Mouse (Mus musculus) lung, postnatal 14 days (tissue): ENCODE measurements at regions not wholly inside any gene's neighbourhood (a gene's known extent, or its start where the extent isn't known, plus 50 kb on each side); places are given as distances from the start of the nearest gene placed in this dataset.

Experiments
- DNase-seq: peaks from one replicate; pipeline ENCODE4 v3.0.0; 2021

DNA sequence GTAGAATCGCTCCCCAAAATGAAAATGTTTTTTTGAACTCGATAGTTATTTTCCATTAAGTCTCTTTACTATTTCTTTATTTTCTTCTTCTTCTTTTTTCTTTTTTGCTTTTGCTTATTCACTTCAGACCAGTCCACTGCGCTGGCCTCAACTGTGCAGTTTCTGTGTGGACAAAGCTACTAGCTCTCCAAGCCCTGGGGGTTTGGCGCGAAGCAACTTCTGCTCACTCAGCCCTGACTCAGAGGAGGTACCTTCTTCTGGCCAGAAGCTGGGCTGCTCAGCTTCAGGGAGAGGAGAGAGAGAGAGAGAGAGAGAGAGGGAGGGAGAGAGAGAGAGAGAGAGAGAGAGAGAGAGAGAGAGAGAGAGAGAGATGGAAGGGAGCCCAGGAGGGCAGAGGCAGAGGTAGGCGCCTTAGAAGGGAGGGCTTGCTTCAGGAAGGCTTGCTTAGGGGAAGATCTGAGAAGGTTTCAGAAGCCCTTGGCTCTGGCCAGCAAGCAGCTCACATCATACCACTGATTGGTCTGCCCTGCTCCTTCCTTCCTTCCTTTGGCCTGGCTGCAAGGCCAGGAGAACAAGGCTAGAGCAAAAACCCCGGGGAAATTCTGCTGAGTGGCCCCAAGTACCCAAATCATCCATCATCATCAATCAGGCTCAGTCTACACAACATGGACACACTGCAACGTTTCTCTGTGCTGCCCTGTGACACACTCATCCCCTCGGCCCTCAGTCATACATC is 160.5 kb upstream of the Sox9 start:
- peak; percentile 2 for DNase-seq

DNA sequence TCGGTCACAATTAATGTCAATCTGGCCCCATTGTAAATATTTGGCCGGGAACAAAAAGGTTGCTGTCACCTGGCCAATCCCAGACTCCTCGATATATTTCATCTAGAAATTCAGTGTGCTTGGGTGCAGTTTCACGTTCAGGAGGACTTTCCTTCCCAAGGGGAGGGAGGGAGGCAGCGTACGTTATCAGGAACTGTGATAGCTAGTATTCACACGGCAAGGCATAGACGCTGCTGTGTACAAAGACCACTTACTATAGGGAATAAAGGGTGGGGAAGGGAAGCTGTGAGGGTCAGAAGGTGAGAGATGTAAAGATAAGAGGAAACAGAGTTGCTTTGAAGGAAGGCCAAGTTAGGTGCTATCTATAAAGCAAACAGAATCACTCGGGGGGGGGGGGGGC is 132.7 kb upstream of the Sox9 start:
- no peak for DNase-seq

DNA sequence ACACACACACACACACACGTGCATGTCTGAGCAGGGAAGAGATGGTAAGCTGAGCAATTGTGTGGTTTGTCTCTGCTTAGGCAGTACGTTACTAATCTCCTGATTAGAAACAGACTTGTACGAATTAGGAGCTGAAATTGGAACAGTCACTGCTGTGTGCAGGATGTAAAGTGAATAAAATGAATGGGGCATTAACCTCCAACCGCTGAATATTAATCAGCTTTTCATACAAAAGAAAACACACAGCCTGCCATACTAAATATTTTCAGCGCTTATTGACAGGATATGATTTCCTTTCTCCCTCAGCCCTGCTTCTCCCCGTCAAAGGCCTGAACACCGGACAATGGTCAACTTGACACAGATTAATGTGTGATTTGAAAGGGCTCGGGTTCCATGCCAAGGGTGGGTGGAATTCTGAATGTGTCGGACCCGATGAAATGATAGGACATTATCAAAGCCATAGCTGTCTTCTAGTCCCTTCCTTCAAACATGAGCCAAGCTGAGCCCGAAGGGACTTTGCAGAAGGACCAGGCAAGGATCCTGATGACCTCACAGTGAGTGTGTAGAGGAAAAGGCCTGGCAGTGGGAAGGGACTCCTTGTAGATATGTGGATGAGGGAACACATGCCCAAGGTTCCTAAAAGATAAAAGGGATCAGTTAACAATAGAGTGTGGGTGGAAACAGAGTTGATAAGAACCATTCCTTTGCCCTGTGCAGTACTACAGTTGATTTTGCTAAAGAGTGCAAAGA is 124.4 kb upstream of the Sox9 start:
- peak; percentile 2 for DNase-seq

DNA sequence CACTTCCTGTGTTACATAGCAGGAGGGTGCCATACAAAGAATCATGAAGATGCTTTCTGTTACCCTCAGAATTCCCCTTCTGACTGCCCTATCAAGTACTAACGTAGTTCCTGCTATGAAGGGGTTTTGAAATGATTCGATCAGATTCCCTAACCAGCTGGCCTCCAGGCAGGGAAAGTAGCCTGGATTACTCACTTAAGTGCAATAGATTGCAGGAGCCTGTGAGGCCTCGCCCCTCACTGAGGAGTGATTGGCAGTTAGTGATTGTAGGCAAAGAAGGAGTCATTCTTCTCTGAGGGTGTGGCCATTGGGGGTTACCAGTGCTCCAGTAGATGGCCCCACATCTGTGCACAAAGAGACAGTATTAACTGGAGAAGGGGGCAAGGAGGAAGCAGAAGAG is 122.1 kb upstream of the Sox9 start:
- DNase-seq, result no peak

DNA sequence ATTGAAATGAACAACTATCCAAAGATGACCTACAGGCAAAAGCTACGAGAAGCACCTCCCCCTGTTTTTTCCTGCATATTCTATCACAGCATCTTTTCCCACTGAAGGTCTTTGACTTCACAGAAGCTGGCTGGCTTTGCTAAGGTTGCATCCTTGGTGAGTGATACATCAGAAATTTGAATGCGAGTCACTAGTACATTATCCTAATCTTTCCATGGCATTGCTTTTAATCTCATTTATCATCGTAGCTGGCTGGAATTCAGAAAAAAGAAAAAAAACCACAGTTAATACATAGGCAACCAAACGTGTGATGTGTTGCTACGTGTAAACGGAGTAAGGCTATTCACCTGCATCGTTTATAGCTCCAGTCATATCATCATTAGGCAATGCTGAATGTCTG is 120.6 kb upstream of the Sox9 start:
- DNase-seq, result no peak

DNA sequence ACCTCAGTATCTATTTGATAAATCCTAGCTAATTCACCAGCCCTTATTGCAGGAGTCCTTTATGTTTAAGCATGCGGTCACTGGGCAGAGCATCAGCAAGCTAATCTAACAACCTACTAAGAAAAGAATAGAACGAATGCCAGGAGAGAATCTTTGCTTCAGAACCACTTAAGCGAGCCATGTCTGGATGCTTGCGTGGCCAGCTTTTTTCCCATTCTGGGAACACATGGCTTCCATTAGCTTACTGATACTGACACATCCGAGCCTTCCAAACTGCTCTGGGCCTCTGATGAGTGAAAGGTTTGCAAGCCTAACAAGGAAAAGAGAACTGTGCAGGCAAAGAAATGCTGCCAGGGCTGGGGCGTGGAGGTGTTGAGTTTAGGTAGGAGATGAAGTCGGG is 114.7 kb upstream of the Sox9 start:
- no peak for DNase-seq

DNA sequence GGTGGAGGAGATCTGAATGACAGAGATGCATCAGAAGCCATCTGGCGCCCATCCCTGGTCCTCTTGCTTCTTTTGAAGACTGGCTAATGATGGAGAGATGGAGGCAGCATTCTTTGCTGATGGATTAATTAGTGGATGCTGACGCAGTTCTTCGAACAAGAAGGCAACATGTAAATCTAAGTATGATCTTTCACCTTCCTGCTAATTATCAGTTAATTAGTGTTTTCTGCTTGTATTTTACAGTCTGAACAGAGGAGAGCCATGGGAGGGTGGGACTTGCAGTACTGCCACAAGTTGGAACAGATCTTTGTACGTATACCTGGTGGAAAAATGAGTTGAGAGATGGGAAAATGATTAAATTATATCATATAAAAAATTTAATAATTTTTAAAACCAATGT is 109.9 kb upstream of the Sox9 start:
- DNase-seq, result no peak

DNA sequence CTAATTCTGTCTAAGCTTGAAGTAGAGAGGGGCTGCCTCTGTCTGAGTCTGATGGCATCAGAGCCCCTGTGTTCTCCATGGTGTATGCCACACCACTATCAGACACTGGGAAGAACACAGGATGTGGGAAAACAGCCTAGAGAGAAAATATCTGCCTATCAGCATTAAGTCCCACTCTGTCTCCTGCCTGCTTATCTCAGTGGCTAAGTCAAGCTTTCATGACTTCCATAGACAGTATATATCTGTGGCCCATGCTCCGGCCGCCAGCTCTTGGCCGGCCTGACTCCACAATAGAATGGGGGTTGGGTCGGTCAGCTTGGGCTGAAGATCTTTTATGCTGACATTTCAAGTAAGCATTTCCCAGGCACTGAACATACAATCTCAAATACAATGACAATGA is 92.0 kb upstream of the Sox9 start:
- no peak for DNase-seq

DNA sequence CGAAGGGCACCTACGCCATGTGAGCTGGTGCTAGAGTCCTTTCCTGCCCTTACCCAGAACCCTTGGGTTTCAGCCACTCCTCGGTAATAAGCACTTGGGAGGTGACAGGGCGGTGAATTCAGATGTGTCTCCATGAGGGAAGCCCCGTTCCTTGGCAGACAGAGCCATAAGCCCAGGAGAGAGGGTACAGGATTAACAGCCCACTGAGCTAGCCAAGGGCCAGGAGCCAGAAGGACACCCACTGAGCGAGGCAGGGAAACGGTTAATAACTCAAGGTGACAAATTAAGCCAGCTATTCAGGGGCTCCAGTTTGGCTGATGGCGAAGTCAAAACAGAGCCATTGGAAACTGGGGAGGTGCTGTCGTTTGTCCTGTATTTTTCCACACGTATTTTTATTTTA is 75.9 kb upstream of the Sox9 start:
- DNase-seq, result no peak

DNA sequence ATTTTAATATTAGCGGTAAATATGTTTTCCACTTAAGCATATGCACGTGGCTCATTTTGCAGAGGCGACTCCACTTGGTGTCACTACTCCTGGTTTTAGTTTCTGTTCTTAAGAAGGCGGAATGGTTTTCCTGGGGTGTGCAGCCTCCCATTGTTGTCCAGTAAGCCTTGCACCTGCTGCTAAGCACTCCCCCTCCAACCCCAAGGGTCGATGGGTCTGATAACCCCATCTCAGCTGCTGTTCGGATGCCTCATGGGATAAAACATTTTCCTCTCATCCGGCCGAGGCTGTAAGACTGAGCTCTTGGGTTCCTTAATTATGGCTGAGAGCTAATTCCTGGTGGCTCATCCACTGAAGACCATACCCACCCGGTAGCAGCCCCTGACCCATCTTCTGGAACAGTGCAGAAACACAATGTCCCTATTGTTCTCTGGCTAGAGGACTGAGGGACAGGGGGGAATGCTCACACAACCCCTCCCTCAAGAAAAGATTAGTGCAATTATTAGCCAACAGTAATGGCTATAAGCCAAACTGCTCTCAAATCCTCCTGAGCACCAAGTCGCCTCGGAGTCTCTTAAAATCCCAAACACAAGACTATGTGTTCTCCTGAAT is 73.8 kb upstream of the Sox9 start:
- no peak for DNase-seq

DNA sequence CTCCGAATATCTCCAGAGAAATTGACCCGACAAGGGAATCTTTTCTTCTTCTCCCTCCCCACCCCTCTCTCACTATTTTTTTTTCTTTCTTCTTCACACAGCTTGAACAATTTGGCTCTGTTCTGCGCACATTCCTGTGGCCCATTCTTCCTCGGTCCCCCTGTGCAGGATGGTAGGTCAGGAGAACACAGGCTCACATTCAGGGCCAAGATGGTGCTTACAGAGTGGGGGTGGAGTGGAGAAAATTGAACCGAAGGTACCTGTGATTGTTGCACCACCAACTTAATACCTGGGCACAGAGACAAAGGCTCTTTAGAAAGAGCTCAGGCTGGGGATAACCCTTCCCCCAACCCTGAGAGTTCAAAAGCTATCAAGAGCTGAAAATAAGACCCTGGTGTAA is 70.4 kb upstream of the Sox9 start:
- DNase-seq, result no peak

DNA sequence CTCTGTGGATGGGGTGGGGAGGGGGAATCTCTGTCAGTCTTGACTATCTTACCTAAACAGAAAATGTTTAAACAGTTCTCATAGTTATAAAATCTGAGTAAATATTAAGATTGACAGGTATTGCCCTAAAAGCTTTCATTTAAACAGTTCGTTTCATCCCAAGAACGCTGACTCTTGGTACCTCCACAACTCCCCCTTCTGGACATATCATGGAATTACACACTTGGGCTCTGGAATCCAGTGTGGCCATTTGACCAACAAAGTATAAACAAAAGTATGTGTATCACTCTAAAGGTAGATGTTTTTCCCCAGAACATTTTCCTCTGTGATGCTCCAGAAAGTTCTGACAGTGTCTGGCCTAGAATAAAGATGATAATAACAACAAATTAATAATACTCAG is 63.5 kb upstream of the Sox9 start:
- no peak for DNase-seq

DNA sequence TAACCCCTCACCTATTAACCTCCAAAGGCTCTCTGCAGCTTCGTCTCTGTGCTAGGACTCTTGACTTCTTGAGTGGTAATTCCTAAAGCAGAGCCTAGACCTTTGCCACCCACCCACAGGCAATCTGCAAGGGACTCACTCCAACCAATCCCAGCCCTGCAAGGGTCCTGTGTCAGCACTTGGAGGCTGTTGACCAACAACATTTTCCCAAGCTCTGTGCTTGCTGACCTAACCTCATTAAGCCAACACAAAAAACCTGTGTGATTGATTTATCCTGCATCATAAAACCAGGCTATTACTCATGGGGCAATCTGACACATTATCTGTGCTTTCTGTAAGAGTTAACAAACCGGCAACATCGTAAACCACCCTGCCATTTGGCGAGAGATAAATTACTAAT is 61.4 kb upstream of the Sox9 start:
- DNase-seq, result no peak

DNA sequence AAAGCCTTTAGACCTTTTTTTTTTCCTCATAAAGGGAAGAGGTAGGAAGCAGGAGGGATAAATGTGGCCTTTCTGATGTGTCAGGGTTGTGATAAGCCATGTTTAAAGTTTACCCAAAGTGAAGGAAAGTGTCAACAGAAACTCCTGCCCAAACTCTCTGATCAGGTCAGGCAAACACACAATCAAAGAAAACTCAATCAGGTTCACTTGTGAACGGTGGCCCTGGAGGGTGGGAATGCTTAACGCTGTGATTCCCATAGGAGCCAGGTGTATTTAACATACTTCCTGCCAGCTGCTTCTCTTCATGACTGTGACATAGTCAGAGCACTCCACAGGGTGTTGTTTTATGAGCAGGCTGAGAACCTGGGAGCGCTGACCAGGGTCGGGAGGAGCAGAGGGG is 59.1 kb upstream of the Sox9 start:
- no peak for DNase-seq

DNA sequence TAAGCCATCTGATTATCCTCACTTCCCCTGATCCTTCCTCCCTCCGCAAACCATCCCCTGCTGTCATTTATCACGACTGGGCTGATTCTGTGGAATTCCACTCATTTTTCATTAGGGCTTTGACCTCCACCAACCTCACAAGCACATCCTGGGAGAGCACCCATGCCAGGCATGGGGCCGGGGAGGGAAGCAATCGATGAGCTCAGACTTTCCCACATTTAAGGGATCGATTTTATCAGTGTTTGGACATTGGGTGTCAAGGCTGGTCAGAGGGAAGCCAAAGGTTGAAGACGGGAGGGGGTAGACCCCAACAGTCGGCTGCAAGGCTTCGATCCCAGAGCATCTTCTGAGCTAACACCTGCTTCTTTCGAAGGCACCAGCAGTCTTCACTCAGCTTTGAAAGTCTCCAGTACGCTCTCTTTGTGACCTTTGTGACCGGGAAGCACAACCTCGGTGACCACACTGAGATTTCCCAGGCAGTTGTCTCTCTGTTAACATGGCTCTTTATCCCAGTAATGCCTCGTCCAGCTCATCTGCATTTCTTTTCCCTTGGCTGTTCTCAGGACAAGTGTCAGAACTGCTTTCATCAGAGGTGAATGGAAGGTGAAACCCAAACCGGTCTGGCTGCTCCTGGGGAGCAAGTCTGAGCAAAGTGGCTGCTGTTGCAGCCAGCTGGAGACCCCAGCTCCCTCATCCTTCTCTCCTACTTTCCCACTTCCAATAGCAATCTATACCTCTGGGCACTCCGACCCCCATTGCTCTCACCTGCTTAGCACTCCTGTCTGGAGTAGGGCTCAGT is 53.7 kb upstream of the Sox9 start:
- no peak for DNase-seq
